ENCODE assay signal across 8 mouse cellular contexts in the genomic region with DNA sequence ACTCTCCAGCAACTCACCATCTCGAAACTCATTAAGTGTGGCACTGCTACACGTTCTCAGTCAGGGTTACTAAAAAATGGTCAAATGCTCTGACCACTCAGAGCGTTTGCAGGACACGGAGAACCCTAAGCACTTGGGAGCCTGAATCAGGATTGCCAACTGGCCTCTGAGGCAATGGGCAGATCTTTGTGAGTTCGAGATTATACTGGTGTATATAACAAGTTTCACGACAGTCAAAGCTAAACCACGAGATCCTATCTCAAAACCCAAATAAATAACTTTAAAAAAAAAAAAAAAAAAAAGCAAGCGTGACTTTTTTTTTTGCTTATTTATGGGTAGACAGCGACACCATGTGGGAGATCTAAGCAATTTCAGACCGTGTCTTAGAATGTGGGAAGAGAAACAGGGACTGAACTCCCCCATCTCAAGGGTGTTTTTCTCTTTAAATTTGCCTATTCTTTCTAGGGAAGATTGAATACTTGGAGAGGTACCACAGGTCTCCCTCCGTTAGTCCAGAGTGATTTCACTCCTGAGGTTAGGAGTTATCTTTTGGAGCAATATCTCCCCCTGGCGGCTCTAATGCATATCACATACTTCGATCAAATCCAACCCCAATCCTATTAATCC. TPM values are rescaled to one million over a fixed set of nuclear protein-coding genes. Genes with fewer than 3 reads are reported as not detected.
DNase-seq lines count a peak whose midpoint lies in the region; ATAC-seq lines count a peak whose summit lies in the region.

No protein-coding gene starts in this region.

- peak overlapping the region; percentile 85 for H3K4me2 ChIP-seq in midbrain, embryonic 11.5 days
- peak overlapping the region; percentile 91 for H3K4me2 ChIP-seq in stomach, embryonic 16.5 days (ENCODE audit: low read depth, low read length)

- peak overlapping the region; percentile 79 for H3K27ac ChIP-seq in embryonic facial prominence, embryonic 10.5 days (replicated peaks)
- no peak overlapping the region for H3K27ac ChIP-seq in midbrain, embryonic 11.5 days (ENCODE audit: low read depth, low read length)
- H3K27ac ChIP-seq in stomach, embryonic 16.5 days (ENCODE audit: low read length): no peak overlapping the region

- ATAC-seq in midbrain, embryonic 11.5 days (ENCODE audit: low FRiP score): peak; percentile 18; the same call in 1 of the 2 replicates
- peak; percentile 26; the same call in 1 of the 2 replicates for ATAC-seq in stomach, embryonic 16.5 days (ENCODE audit: insufficient read depth, low FRiP score)

- H3K9me3 ChIP-seq in embryonic facial prominence, embryonic 10.5 days: no peaks in the 10 kb centered on the region
- H3K9me3 ChIP-seq in midbrain, embryonic 11.5 days (ENCODE audit: control insufficient read depth, low read length): no peaks in the 10 kb centered on the region
- no peaks in the 10 kb centered on the region for H3K9me3 ChIP-seq in stomach, embryonic 16.5 days (replicated peaks; ENCODE audit: control insufficient read depth, low read length)

- H3K9ac ChIP-seq in midbrain, embryonic 11.5 days (ENCODE audit: low read length): peak overlapping the region; percentile 69
- H3K9ac ChIP-seq in stomach, embryonic 16.5 days (ENCODE audit: low read length): peak overlapping the region; percentile 71

- H3K4me3 ChIP-seq in embryonic facial prominence, embryonic 10.5 days: peak overlapping the region; percentile 65
- H3K4me3 ChIP-seq in midbrain, embryonic 11.5 days (ENCODE audit: low read depth, low read length): peak overlapping the region; percentile 43
- H3K4me3 ChIP-seq in stomach, embryonic 16.5 days (replicated peaks; ENCODE audit: low read length): peak overlapping the region; percentile 49

- peak; percentile 57 for DNase-seq in adrenal gland, postnatal 14 days
- DNase-seq in adrenal gland, postnatal 25 days: no peak
- peak; percentile 60 for DNase-seq in Muller cell, postnatal 12 days (ENCODE audit: inconsistent ontology term)
- no peak for DNase-seq in embryonic facial prominence, embryonic 10.5 days (ENCODE audit: low spot score)
- DNase-seq in heart, postnatal 4 days: peak; percentile 57
- peak; percentile 51 to 60 for DNase-seq in layer of hippocampus, postnatal 14 days (ENCODE audit: low spot score in 2 of 2)
- peak; percentile 95 for DNase-seq in midbrain, embryonic 11.5 days (ENCODE audit: low spot score, missing footprints)

- 5% methylated on average over 13 of the region's 13 CpGs for WGBS in embryonic facial prominence, embryonic 10.5 days
- WGBS in midbrain, embryonic 11.5 days: 6% methylated on average over 13 of the region's 13 CpGs
- 4% methylated on average over 13 of the region's 13 CpGs for whole genome bisulfite sequencing in stomach, embryonic 16.5 days

- no peaks in the 10 kb centered on the region for H3K36me3 ChIP-seq in embryonic facial prominence, embryonic 10.5 days (replicated peaks)
- no peaks in the 10 kb centered on the region for H3K36me3 ChIP-seq in midbrain, embryonic 11.5 days (ENCODE audit: control insufficient read depth, insufficient read depth, low read length)
- H3K36me3 ChIP-seq in stomach, embryonic 16.5 days (ENCODE audit: control insufficient read depth, insufficient read depth, low read length): no peaks in the 10 kb centered on the region

- H3K4me1 ChIP-seq in embryonic facial prominence, embryonic 10.5 days: peaks cover 27% of the 10 kb centered on the region
- peaks cover 6% of the 10 kb centered on the region; the same call in 1 of the 2 replicates for H3K4me1 ChIP-seq in midbrain, embryonic 11.5 days (ENCODE audit: control insufficient read depth, insufficient read depth, low read length)
- H3K4me1 ChIP-seq in stomach, embryonic 16.5 days (ENCODE audit: control insufficient read depth, insufficient read depth, low read length): peaks cover 6% of the 10 kb centered on the region

- peaks cover 26% of the 10 kb centered on the region for H3K27me3 ChIP-seq in embryonic facial prominence, embryonic 10.5 days (replicated peaks; ENCODE audit: low read depth, poor library complexity, severe bottlenecking)
- H3K27me3 ChIP-seq in midbrain, embryonic 11.5 days (ENCODE audit: control insufficient read depth, insufficient read depth, low read length): peaks cover 9% of the 10 kb centered on the region; the same call in 1 of the 2 replicates
- H3K27me3 ChIP-seq in stomach, embryonic 16.5 days (ENCODE audit: control insufficient read depth, insufficient read depth, low read length): peaks cover 5% of the 10 kb centered on the region; the same call in 1 of the 2 replicates

RNA-seq across cellular contexts. Expression of gene Gm5134, which starts 2.8 kb away (rescaled TPM):
- not detected in 2 replicates for total RNA-seq in adrenal gland, postnatal 14 days (2021)
- total RNA-seq in adrenal gland, postnatal 25 days (2021): not detected in 2 replicates
- 0.10 TPM in 1 of 2 replicates, not detected in the other for polyA plus RNA-seq in embryonic facial prominence, embryonic 10.5 days (2016; fragmentation: Nextera tagmentation; extraction: Ambion mirVana)
- not detected for total RNA-seq in heart, postnatal 4 days (2021)
- not detected for total RNA-seq in layer of hippocampus, postnatal 14 days (2021)
- 0.06 and 0.11 TPM in 2 replicates for polyA plus RNA-seq in midbrain, embryonic 11.5 days (2014; fragmentation: Nextera tagmentation; extraction: Ambion mirVana)
- polyA plus RNA-seq in stomach, embryonic 16.5 days (2015; fragmentation: Nextera tagmentation; extraction: Ambion mirVana): not detected in 2 replicates

RNA-seq across cellular contexts. Expression of gene Vpreb3, which starts 8.7 kb away (rescaled TPM):
- 1.7 and 2.2 TPM in 2 replicates for total RNA-seq in adrenal gland, postnatal 14 days (2021)
- not detected in 2 replicates for total RNA-seq in adrenal gland, postnatal 25 days (2021)
- polyA plus RNA-seq in embryonic facial prominence, embryonic 10.5 days (2016; fragmentation: Nextera tagmentation; extraction: Ambion mirVana): 0.42 and 1.1 TPM in 2 replicates
- not detected for total RNA-seq in heart, postnatal 4 days (2021)
- not detected for total RNA-seq in layer of hippocampus, postnatal 14 days (2021)
- 0.47 and 0.70 TPM in 2 replicates for polyA plus RNA-seq in midbrain, embryonic 11.5 days (2014; fragmentation: Nextera tagmentation; extraction: Ambion mirVana)
- 1.9 and 2.1 TPM in 2 replicates for polyA plus RNA-seq in stomach, embryonic 16.5 days (2015; fragmentation: Nextera tagmentation; extraction: Ambion mirVana)

RNA-seq across cellular contexts. Expression of gene Gm867, which starts 11.1 kb away (rescaled TPM):
- 0.85 TPM in 1 of 2 replicates, not detected in the other for total RNA-seq in adrenal gland, postnatal 14 days (2021)
- 1.3 and 2.2 TPM in 2 replicates for total RNA-seq in adrenal gland, postnatal 25 days (2021)
- 0.29 and 0.56 TPM in 2 replicates for polyA plus RNA-seq in embryonic facial prominence, embryonic 10.5 days (2016; fragmentation: Nextera tagmentation; extraction: Ambion mirVana)
- total RNA-seq in heart, postnatal 4 days (2021): not detected
- 1 to 10 TPM in 1 of 2 experiments, under 1 TPM in 1; 0.88 to 1.1 TPM for total RNA-seq in layer of hippocampus, postnatal 14 days (2021)
- 0.48 and 1.5 TPM in 2 replicates for polyA plus RNA-seq in midbrain, embryonic 11.5 days (2014; fragmentation: Nextera tagmentation; extraction: Ambion mirVana)
- 0.75 and 1.0 TPM in 2 replicates for polyA plus RNA-seq in stomach, embryonic 16.5 days (2015; fragmentation: Nextera tagmentation; extraction: Ambion mirVana)

RNA-seq across cellular contexts. Expression of gene Mmp11, which starts 15.2 kb away (rescaled TPM):
- 7.9 and 8.6 TPM in 2 replicates for total RNA-seq in adrenal gland, postnatal 14 days (2021)
- 7.9 and 9.5 TPM in 2 replicates for total RNA-seq in adrenal gland, postnatal 25 days (2021)
- 36.7 and 46.4 TPM in 2 replicates for polyA plus RNA-seq in embryonic facial prominence, embryonic 10.5 days (2016; fragmentation: Nextera tagmentation; extraction: Ambion mirVana)
- total RNA-seq in heart, postnatal 4 days (2021): 10 to 100 TPM in 1 of 2 experiments, 1 to 10 TPM in 1; 10.0 to 12.7 TPM
- 1 to 10 TPM; 2.3 to 3.3 TPM for total RNA-seq in layer of hippocampus, postnatal 14 days (2021)
- polyA plus RNA-seq in midbrain, embryonic 11.5 days (2014; fragmentation: Nextera tagmentation; extraction: Ambion mirVana): 33.6 and 34.6 TPM in 2 replicates
- polyA plus RNA-seq in stomach, embryonic 16.5 days (2015; fragmentation: Nextera tagmentation; extraction: Ambion mirVana): 33.8 and 39.1 TPM in 2 replicates

RNA-seq across cellular contexts. Expression of gene Chchd10, which starts 18.6 kb away (rescaled TPM):
- total RNA-seq in adrenal gland, postnatal 14 days (2021): 1,334 and 1,341 TPM in 2 replicates
- 787 and 1,051 TPM in 2 replicates for total RNA-seq in adrenal gland, postnatal 25 days (2021)
- polyA plus RNA-seq in embryonic facial prominence, embryonic 10.5 days (2016; fragmentation: Nextera tagmentation; extraction: Ambion mirVana): 8.4 and 9.6 TPM in 2 replicates
- total RNA-seq in heart, postnatal 4 days (2021): 100 to 1,000 TPM; 882 to 898 TPM
- total RNA-seq in layer of hippocampus, postnatal 14 days (2021): 100 to 1,000 TPM; 286 to 309 TPM
- polyA plus RNA-seq in midbrain, embryonic 11.5 days (2014; fragmentation: Nextera tagmentation; extraction: Ambion mirVana): 5.5 and 6.4 TPM in 2 replicates
- polyA plus RNA-seq in stomach, embryonic 16.5 days (2015; fragmentation: Nextera tagmentation; extraction: Ambion mirVana): 83.6 and 97.1 TPM in 2 replicates

Comparison
In these comparisons a context has a peak if more than half of its experiments do, and no peak if none do; other contexts are left out.
1. DNase-seq: peak in adrenal gland, postnatal 14 days (single experiment), Muller cell, postnatal 12 days (single experiment), heart, postnatal 4 days (single experiment), layer of hippocampus, postnatal 14 days (2 of 2) and midbrain, embryonic 11.5 days (single experiment); none in adrenal gland, postnatal 25 days (single experiment) and embryonic facial prominence, embryonic 10.5 days (single experiment).
2. Peak in every context shown above with its lines, with median percentiles within 50 percentile points of each other: H3K4me3 ChIP-seq.